Mouse (Mus musculus) monocyte, adult 5-6 weeks (primary cell): Measurements from ENCODE around the gene Rasgef1a. TPM values are rescaled to one million over a fixed set of nuclear protein-coding genes. Genes with fewer than 3 reads are reported as not detected.

ENCODE experiments used
- ATAC-seq: fragments of 153-309, 156-312 bp; replicated peaks from 2 replicates; pipeline ENCODE4 v1.8.0; 2017; ENCODE audit warnings: mild to moderate bottlenecking; ENCODE audit not compliant: low TSS enrichment, insufficient number of reproducible peaks, severe bottlenecking, poor library complexity, low FRiP score
- total RNA-seq: library from RNA; stranded (forward); fragments of 200-1000, 200-491, 200-594 nt; gene quantifications from 3 replicates; pipeline ENCODE4 v1.2.3, GENCODE M21; 2017

Gene Rasgef1a
- total RNA-seq, 1 experiment from 2014 or later: 1.0 TPM

GRCm38 (mm10) chr6:118019569-118019968 lies 8.3 kb downstream of the Rasgef1a start:
- no peak for ATAC-seq

- no peak for ATAC-seq
Observed at GRCm38 (mm10) chr6:118022898-118023635, 11.8 kb downstream of the Rasgef1a start.

GRCm38 (mm10) chr6:118027036-118027435 lies 15.8 kb downstream of the Rasgef1a start:
- no peak for ATAC-seq

- no peak for ATAC-seq
Observed at GRCm38 (mm10) chr6:118031467-118031866, 20.2 kb downstream of the Rasgef1a start.

- no peak for ATAC-seq
Observed at GRCm38 (mm10) chr6:118035639-118036038, 24.4 kb downstream of the Rasgef1a start.

GRCm38 (mm10) chr6:118036118-118036805 lies 25.0 kb downstream of the Rasgef1a start:
- no peak for ATAC-seq

- ATAC-seq: no peak
Observed at GRCm38 (mm10) chr6:118036866-118037265, 25.6 kb downstream of the Rasgef1a start.

GRCm38 (mm10) chr6:118045180-118045579 lies 33.9 kb downstream of the Rasgef1a start:
- no peak for ATAC-seq

- ATAC-seq: no peak
Observed at GRCm38 (mm10) chr6:118045892-118046291, 34.7 kb downstream of the Rasgef1a start.

- no peak for ATAC-seq
Observed at GRCm38 (mm10) chr6:118046511-118046910, 35.3 kb downstream of the Rasgef1a start.

- no peak for ATAC-seq
Observed at GRCm38 (mm10) chr6:118046924-118047323, 35.7 kb downstream of the Rasgef1a start.

- ATAC-seq: no peak
Observed at GRCm38 (mm10) chr6:118047811-118048505, 36.7 kb downstream of the Rasgef1a start.

GRCm38 (mm10) chr6:118049776-118050175 lies 38.5 kb downstream of the Rasgef1a start:
- ATAC-seq: no peak

- ATAC-seq: no peak
Observed at GRCm38 (mm10) chr6:118051474-118051873, 40.2 kb downstream of the Rasgef1a start.

- ATAC-seq: no peak
Observed at GRCm38 (mm10) chr6:118055209-118055608, 44.0 kb downstream of the Rasgef1a start.

- no peak for ATAC-seq
Observed at GRCm38 (mm10) chr6:118061266-118061665, 50.0 kb downstream of the Rasgef1a start.

- ATAC-seq: no peak
Observed at GRCm38 (mm10) chr6:118063266-118063665, 52.0 kb downstream of the Rasgef1a start.

GRCm38 (mm10) chr6:118064968-118065530 lies 53.8 kb downstream of the Rasgef1a start:
- no peak for ATAC-seq

- ATAC-seq: no peak
Observed at GRCm38 (mm10) chr6:118065837-118066198, 54.6 kb downstream of the Rasgef1a start.
